Mouse (Mus musculus): ENCODE data around the gene Castor2.
A peak's percentile ranks its signal among the peaks of the same experiment; 100 is the strongest.

The Castor2 gene

GRCm38 (mm10) chr5:134168033-134168432 lies 68.5 kb downstream of the Castor2 start:
- no peak for DNase-seq

GRCm38 (mm10) chr5:134169231-134169630 lies 69.7 kb downstream of the Castor2 start:
- no peak for DNase-seq

DNA sequence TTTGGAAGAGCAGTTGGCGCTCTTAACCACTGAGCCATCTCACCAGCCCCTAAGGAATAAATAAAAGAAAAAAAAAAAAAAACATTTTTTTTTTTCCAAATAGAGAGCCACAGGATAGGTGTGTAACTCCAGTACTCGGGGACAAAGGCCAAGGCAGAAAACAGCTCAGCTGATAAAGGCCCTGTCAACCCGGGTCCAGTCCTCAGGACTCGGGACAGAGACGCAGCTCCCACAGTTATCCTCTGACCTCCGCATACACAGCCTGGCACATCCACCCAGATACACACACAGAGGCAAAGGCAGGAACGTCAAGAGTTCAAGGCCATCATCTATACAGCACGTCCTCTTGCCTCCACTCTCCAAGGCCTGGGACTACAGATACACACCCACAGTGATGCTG lies 70.7 kb downstream of the Castor2 start:
- DNase-seq: no peak

- DNase-seq: peak in 1 of 2 experiments; percentile 57
Observed at GRCm38 (mm10) chr5:134173206-134173605, 73.7 kb downstream of the Castor2 start.

DNA sequence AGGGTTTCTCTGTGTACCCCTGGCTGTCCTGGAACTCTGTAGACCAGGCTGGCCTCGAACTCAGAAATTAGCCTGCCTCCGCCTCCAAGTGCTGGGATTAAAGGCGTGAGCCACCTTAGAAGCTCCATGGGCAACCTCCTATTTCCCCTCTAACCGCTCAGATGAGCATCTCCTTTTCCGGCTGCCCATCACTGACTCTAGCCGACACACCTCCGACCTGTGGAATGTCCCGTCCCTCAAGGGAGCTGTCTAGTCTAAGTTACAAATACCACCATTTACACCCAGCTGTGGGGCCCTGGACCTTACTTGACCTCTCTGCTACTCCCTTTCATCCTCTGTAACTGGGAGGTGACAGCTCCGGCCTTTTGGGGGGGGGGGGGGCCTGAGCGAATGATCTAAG lies 76.2 kb downstream of the Castor2 start:
- peak in 1 of 2 experiments; percentile 29 for DNase-seq

GRCm38 (mm10) chr5:134176169-134176881 lies 76.8 kb downstream of the Castor2 start, which contains the start of gene Rcc1l:
Rcc1l (minus strand) TSS chr5:134176774.
- peak; percentile 89 for DNase-seq

GRCm38 (mm10) chr5:134178536-134178935 lies 79.0 kb downstream of the Castor2 start:
- no peak for DNase-seq

DNA sequence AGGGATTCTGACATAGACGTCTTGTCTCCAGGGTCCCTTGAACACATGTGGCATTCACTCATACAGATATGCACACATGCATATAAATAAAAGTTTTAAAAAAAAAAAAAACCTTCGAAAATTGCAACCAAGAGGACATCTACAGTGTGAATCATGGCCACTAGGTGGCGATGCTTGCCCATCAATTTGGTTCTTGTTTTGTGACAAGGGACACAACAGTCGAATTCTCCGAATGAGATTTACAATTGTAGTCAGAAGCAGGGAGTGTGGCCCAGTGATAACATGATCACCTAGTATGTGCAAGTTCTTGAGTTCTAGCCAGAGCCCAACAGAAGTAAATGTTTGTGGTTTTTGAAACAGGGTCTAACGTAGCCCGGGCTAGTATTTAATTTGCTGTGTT lies 80.4 kb downstream of the Castor2 start:
- peak; percentile 88 to 91 for DNase-seq

DNA sequence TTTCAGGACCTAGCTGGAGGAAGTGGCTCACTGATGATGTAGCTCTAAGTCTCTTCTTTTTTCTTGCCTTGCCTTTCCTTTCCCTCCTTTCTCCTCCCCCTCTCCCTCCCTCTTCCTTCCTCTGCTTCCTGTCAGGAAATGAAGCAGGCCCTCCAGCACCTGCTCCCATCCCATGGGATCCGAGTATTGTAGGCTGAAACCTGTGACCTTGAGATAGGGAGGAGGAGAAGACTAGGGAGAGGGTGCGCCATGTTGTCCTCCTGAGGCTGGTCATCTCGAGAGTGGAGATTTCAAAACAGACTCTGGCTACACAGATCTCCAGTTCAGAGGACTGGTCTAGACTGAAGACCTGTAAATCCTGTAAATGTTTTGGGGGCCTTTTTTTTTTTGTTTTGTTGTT lies 82.7 kb downstream of the Castor2 start:
- no peak for DNase-seq

DNA sequence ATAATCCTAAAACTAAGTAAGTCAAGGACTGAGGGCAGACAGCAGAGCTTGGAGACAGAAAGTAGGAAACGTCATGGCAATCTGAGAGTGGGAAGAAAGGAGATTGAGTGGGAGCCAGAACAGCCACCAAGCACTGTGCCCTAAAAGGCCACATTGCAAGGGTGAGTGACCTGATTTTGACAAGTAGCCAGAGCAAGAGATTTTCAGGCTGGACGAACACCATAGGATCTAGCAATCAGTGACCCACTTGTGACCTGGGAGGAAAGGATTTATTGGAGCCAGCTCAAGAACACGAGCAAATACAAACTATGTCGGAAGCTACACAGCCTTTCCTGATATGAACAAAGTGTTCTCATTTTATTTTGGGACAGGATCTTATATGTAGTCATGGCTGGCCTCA lies 83.2 kb downstream of the Castor2 start:
- DNase-seq: no peak

- DNase-seq: no peak
Observed at GRCm38 (mm10) chr5:134183162-134183561, 83.7 kb downstream of the Castor2 start.

DNA sequence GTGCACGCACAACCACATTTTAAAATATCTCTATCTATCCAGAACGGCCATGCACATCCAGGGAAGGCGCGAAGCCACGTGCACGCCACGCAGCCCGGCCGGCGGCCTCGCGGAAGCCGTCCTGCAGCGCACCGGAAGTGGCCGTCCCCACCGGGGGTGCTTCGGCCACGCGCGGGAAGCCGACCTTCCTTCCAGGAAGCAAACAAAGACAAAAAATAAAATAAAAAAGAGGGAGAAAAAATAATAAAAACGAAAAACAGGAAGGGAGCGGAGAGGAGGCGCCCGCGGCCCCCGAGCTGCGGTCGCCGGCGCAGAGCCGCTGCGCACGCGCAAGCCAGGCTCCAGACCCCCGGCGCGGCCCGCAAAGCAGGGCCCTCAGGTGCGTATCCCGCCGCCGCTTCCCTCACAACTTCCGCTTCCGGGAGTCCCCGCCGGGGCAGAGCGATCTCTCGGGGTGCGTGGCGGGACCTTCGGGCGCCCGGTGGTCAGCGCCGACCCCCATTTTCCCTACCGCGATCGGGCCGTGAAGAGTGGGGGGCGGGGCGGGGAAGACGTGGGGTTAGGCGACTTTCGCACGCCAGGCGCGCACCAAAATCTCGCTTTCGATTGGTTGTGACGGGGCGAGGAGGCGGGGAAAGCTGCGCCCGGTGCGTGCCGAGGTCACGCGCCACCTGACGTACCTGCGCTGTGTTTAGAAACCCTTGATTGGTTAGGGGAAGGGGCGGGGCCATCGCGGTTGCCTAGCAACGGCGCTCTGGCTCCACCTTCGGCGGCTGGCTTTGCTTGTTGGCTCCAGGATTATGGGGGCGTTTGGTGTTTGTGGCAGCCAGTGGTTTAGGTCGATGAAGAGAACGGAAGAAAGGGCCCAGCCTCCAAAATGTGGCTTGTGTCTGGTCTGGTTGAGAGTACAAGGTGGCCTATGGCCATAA lies 84.6 kb downstream of the Castor2 start, which contains the start of gene Gtf2ird2:
Gtf2ird2 (plus strand) TSS at position 140 of the 929 bp plus-strand sequence.
- peak; percentile 99 to 100 for DNase-seq

- no peak for DNase-seq
Observed at GRCm38 (mm10) chr5:134186059-134186458, 86.5 kb downstream of the Castor2 start.

GRCm38 (mm10) chr5:134186961-134187731 lies 87.6 kb downstream of the Castor2 start:
- peak; percentile 61 to 81 for DNase-seq

DNA sequence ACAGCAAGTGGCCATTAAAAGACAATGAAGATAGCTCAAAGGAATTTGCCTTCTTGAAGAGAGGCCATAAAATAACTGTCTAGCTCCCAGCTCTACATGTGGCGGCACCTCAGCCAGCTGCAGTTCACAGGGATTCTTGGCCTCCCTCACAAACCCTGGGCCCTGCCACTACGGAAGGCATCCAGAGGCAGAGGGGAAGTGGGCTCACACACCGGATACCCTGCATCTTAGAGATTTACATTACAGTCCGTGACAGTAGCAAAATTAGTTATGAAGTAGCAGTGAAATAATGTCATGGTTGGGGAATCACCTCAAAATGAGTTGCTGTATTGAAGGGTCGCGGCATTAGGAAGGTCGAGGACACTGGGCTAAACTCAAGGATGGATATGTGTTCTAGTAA lies 89.1 kb downstream of the Castor2 start:
- DNase-seq: no peak

DNA sequence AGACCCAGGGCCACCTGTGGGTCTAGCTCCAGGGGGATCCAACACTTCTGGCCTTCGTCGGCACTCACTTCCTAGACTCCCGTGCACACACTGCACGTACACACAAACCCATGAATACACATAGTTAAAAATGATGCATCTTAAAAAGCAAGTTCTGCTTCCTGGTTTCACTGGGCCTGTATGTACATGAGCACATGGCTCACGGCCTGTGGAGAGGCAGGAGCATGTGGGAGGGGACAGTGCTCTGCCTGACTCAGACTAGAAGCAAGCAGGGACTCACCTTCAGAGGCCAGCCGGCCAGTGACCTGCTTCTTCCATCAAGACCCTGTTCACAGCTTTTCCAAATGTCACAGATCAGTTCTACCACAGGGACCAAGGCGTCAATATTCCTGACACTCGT lies 94.2 kb downstream of the Castor2 start:
- no peak for DNase-seq
